Mouse (Mus musculus): ENCODE measurements at regions not wholly inside any gene's neighbourhood (a gene's known extent, or its start where the extent isn't known, plus 50 kb on each side); places are given as distances from the start of the nearest gene placed in this dataset.
A peak's percentile ranks its signal among the peaks of the same experiment; 100 is the strongest.

GRCm38 (mm10) chr14:110470714-110471113 is 284.2 kb downstream of the Slitrk6 start:
- 78% methylated on average over 1 of the region's 1 CpGs for WGBS

GRCm38 (mm10) chr14:110468457-110469311 is 286.3 kb downstream of the Slitrk6 start:
- no peak overlapping the region for H3K9ac ChIP-seq (ENCODE audit: low read depth, low read length)
- H3K4me2 ChIP-seq (replicated peaks; ENCODE audit: low read depth, low read length), result no peak overlapping the region
- WGBS, result 62% methylated on average over 6 of the region's 6 CpGs
- H3K36me3 ChIP-seq (ENCODE audit: control insufficient read depth, insufficient read depth, low read length), result no peaks in the 10 kb centered on the region
- H3K27me3 ChIP-seq (ENCODE audit: control insufficient read depth, insufficient read depth, low read length), result no peaks in the 10 kb centered on the region
- DNase-seq (ENCODE audit: low spot score) (peak; percentile 21), ATAC-seq (ENCODE audit: low FRiP score) (peak; percentile 68)
- H3K27ac ChIP-seq (ENCODE audit: low read depth, low read length), result no peak overlapping the region
- H3K9me3 ChIP-seq (ENCODE audit: control insufficient read depth, low read length), result no peaks in the 10 kb centered on the region
- H3K4me3 ChIP-seq (ENCODE audit: low read depth, low read length), result no peak overlapping the region
- H3K4me1 ChIP-seq (replicated peaks; ENCODE audit: control insufficient read depth, insufficient read depth, low read length), result no peaks in the 10 kb centered on the region

More at GRCm38 (mm10) chr14:110470714-110471113, 284.2 kb downstream of the Slitrk6 start:
- Histone ChIP-seq H3K4me1 (replicated peaks; ENCODE audit: control insufficient read depth, insufficient read depth, low read length) (no peaks in the 10 kb centered on the region), H3K4me3 (ENCODE audit: low read depth, low read length) (no peak overlapping the region), H3K27me3 (ENCODE audit: control insufficient read depth, insufficient read depth, low read length) (no peaks in the 10 kb centered on the region), H3K27ac (ENCODE audit: low read depth, low read length) (no peak overlapping the region), H3K36me3 (ENCODE audit: control insufficient read depth, insufficient read depth, low read length) (no peaks in the 10 kb centered on the region), H3K9me3 (ENCODE audit: control insufficient read depth, low read length) (no peaks in the 10 kb centered on the region), H3K4me2 (replicated peaks; ENCODE audit: low read depth, low read length) (no peak overlapping the region), H3K9ac (ENCODE audit: low read depth, low read length) (no peak overlapping the region)
- ATAC-seq (ENCODE audit: low FRiP score), result no peak
- DNase-seq (ENCODE audit: low spot score), result no peak
